Mouse (Mus musculus) midbrain, embryonic 11.5 days (tissue): Measurements from ENCODE around the gene 1190002N15Rik. TPM values are rescaled to one million over a fixed set of nuclear protein-coding genes. Genes with fewer than 3 reads are reported as not detected.
A peak's percentile ranks its signal among the peaks of the same experiment; 100 is the strongest.

Experiments
- ATAC-seq: fragments of 200-750 bp; cut with Nextera tagmentation; 2 replicates; pipeline ENCODE4 v1.8.0; 2017; ENCODE audit warnings: moderate TSS enrichment, moderate library complexity; ENCODE audit not compliant: low FRiP score
- DNase-seq: peaks from one replicate; pipeline ENCODE4 v3.0.0; 2015; ENCODE audit warnings: low spot score; ENCODE audit errors: missing footprints
- H3K27ac ChIP-seq: fragments of 300-500 bp; sonication (generic); 2 replicates; pipeline ENCODE4 v1.5.1; 2014; ENCODE audit warnings: low read depth, low read length
- H3K27me3 ChIP-seq: fragments of 300-500 bp; sonication (generic); 2 replicates; pipeline ENCODE4 v1.6.1; 2014; ENCODE audit warnings: mild to moderate bottlenecking, low read length, moderate library complexity, mixed read lengths; ENCODE audit not compliant: control insufficient read depth, insufficient read depth
- H3K36me3 ChIP-seq: fragments of 300-500 bp; sonication (generic); 2 replicates; pipeline ENCODE4 v1.6.1; 2014; ENCODE audit warnings: mild to moderate bottlenecking, low read length, moderate library complexity, mixed read lengths; ENCODE audit not compliant: control insufficient read depth, insufficient read depth
- H3K4me1 ChIP-seq: fragments of 300-500 bp; sonication (generic); 2 replicates; pipeline ENCODE4 v1.6.1; 2014; ENCODE audit warnings: low read length; ENCODE audit not compliant: control insufficient read depth, insufficient read depth
- H3K4me2 ChIP-seq: fragments of 300-500 bp; sonication (generic); 2 replicates; pipeline ENCODE4 v1.6.1; 2014; ENCODE audit warnings: mild to moderate bottlenecking, moderate library complexity
- H3K4me3 ChIP-seq: fragments of 300-500 bp; sonication (generic); 2 replicates; pipeline ENCODE4 v1.5.1; 2014; ENCODE audit warnings: low read depth, low read length
- H3K9ac ChIP-seq: fragments of 300-500 bp; sonication (generic); 2 replicates; pipeline ENCODE4 v1.6.1; 2014; ENCODE audit warnings: low read length
- H3K9me3 ChIP-seq: fragments of 300-500 bp; sonication (generic); 2 replicates; pipeline ENCODE4 v1.6.1; 2016; ENCODE audit warnings: low read length; ENCODE audit not compliant: control insufficient read depth
- WGBS: fragments of 180-500 bp; shearing (Covaris S2); extraction: QIAGEN DNeasy Blood & Tissue Kit; methylation state at CpG from one replicate; pipeline ENCODE4 v1.1.7; 2014; 5-methylcytosine and 5-hydroxymethylcytosine counted together
- polyA plus RNA-seq: library from polyadenylated mRNA; unstranded; fragments of >200 nt; fragmentation: Nextera tagmentation; extraction: Ambion mirVana; gene quantifications from 2 replicates; pipeline ENCODE4 v1.2.1, GENCODE M21; 2014

1190002N15Rik gene
- polyA plus RNA-seq, 1 experiment from 2014 or later = 44.2 TPM

- no peak for DNase-seq
- no peak overlapping the region for H3K4me3 ChIP-seq
- ATAC-seq = no peak
- WGBS = 83% methylated on average over 10 of the region's 10 CpGs
- H3K4me1 ChIP-seq = no peaks in the 10 kb centered on the region
- H3K27ac ChIP-seq = no peak overlapping the region
- no peak overlapping the region for H3K9ac ChIP-seq
- no peaks in the 10 kb centered on the region for H3K27me3 ChIP-seq
- no peaks in the 10 kb centered on the region for H3K36me3 ChIP-seq
- H3K9me3 ChIP-seq = no peaks in the 10 kb centered on the region
- H3K4me2 ChIP-seq = no peak overlapping the region
Observed at GRCm38 (mm10) chr9:94472963-94473582, 64.8 kb downstream of the 1190002N15Rik start.

DNA sequence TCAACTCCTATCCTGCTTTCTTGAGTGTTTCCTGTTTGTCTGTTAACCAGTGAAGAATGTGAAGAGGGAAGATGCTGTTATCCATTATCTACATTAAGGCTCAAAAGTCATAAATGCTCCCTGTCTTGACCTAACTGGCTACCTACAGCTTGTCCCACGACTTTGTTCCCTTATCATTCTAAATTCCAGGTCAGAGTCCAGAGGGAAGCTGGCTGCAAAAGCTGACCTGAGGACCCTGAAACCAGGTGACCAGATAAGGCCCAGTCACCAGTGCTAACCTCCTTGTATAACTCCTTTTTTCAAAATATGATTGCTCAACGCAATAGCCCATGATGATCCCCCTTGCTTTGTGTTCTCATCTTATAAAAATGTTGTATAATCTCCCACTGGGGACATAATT lies 66.4 kb downstream of the 1190002N15Rik start:
- no peaks in the 10 kb centered on the region for H3K4me1 ChIP-seq
- ATAC-seq (no peak), DNase-seq (peak; percentile 39)
- no peak overlapping the region for H3K4me3 ChIP-seq
- no peak overlapping the region for H3K4me2 ChIP-seq
- WGBS = 61% methylated on average over 2 of the region's 2 CpGs
- H3K9me3 ChIP-seq = no peaks in the 10 kb centered on the region
- no peaks in the 10 kb centered on the region for H3K36me3 ChIP-seq
- H3K27ac ChIP-seq = no peak overlapping the region
- no peaks in the 10 kb centered on the region for H3K27me3 ChIP-seq
- no peak overlapping the region for H3K9ac ChIP-seq

Other genes starting within 250 kb of the 1190002N15Rik start
- 3.3 TPM in 2 replicates for gene Slc9a9, start 131.8 kb upstream of the 1190002N15Rik start, polyA plus RNA-seq